Mouse (Mus musculus) ES-Bruce4 (cell line): ENCODE data around the gene Agr2.

Experiments
- EP300 ChIP-seq: IDR thresholded peaks from 2 replicates; pipeline ENCODE4 v1.6.1; 2011; ENCODE audit warnings: low read depth, low read length; ENCODE audit not compliant: insufficient read depth
- POLR2A ChIP-seq: IDR thresholded peaks from one replicate; pipeline ENCODE4 v1.8.1; 2011; ENCODE audit warnings: low read length; ENCODE audit not compliant: insufficient read depth

DNA sequence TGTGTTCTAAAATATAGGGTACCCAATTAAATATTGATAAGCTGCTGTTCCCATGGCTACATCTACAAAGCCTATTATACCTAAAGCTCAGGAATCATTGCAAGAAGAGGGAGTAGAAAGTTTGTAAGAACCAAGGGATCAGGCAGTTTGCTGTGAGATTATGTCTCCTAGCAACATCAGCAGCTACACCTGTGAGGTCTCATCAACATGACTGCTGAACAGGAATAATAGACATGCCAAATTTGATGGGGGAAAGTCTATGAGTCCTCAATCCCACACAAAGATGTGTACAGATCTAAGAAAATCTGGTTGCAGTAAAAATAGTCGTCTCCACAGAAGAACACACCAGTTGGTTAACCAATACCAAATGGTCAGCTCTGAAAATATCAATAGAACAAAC is 41.0 kb upstream of the Agr2 start:
- TF ChIP-seq POLR2A (no peak), EP300 (no peak)
